Mouse (Mus musculus): ENCODE measurements around the gene Fbxw9. TPM values are rescaled to one million over a fixed set of nuclear protein-coding genes. Genes with fewer than 3 reads are reported as not detected.

Fbxw9 gene
- polyA plus RNA-seq, 1 experiment from 2014 or later, result 19.8 TPM

DNA sequence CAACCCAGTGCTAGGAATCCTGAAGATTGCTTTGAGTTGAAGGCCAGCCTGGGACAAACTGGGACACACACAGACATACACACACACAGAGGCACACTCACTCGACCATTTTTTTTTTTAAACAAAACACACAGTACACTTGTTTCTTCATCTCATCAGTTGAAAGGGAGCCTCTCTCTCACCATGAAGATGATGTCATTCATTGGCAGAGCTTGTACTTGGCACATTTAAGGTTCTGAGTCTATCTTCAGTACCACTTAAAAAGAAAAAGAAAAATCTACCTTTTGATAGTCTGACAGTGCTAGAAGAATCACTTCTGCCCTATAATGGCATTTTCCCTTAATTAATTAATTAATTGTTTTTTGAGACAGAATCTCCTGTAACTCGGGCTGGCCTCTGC lies 28.9 kb downstream of the Fbxw9 start:
- Histone ChIP-seq H3K36me3 (peaks cover 66% of the 10 kb centered on the region), H3K9ac (no peak overlapping the region), H3K27me3 (replicated peaks) (no peaks in the 10 kb centered on the region), H3K9me3 (no peaks in the 10 kb centered on the region), H3K4me2 (no peak overlapping the region), H3K4me3 (no peak overlapping the region), H3K4me1 (peaks cover 8% of the 10 kb centered on the region), H3K27ac (replicated peaks) (no peak overlapping the region)
- WGBS, result 57% methylated on average over 2 of the region's 2 CpGs
- no peak for ATAC-seq (ENCODE audit: extremely low read depth, insufficient number of reproducible peaks, low FRiP score, low TSS enrichment)

DNA sequence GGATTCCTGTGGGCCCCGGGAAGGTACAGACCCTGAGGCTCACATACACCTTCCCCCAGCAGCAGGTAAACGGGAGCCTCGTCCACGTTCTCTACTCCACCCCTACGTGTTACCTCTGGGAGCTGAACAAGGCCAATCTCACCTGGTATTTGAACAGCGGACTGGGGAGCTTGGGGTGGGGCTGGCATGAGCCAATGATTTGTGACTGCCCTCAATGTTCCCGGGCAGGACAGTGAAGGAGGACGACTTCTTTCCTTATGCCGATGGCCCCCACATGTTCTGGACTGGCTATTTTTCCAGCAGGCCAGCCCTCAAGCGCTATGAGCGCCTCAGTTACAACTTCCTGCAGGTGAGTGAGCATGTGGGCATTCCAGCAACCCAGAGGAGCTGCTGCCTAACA lies 31.0 kb downstream of the Fbxw9 start:
- no peaks in the 10 kb centered on the region for H3K4me1 ChIP-seq
- no peak overlapping the region for H3K4me3 ChIP-seq
- H3K9me3 ChIP-seq, result no peaks in the 10 kb centered on the region
- no peak for ATAC-seq (ENCODE audit: extremely low read depth, insufficient number of reproducible peaks, low FRiP score, low TSS enrichment)
- H3K9ac ChIP-seq, result no peak overlapping the region
- peaks cover 79% of the 10 kb centered on the region for H3K36me3 ChIP-seq
- WGBS, result 86% methylated on average over 11 of the region's 11 CpGs
- no peak overlapping the region for H3K4me2 ChIP-seq
- H3K27ac ChIP-seq (replicated peaks), result no peak overlapping the region
- no peaks in the 10 kb centered on the region for H3K27me3 ChIP-seq (replicated peaks)

DNA sequence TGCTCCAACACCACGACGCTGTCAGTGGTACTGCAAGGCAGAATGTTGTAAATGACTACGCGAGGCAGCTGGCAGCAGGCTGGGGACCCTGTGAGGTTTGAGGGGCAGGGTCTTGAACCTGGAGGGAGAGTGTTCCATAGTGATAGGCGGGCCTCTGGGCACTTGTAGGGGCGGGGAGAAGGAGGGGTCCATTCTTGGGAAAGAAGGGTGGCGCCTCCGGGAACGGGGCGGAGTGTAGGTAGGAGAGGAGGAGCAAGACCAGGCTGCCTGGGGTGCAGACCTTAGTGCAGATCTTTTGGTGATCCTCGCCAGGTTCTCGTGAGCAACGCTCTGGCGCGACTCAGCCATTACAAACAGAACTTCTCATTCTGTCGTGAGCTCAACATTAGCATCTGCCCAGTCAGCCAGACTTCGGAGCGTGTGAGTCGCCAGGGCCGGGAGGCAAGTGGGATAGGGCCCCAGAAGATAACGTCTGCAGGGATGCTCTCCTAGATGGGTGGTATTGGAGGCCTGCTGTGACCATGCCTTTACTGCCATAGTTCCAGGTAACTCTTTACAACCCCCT lies 31.8 kb downstream of the Fbxw9 start:
- Histone ChIP-seq H3K36me3 (peaks cover 79% of the 10 kb centered on the region), H3K4me1 (no peaks in the 10 kb centered on the region), H3K27ac (replicated peaks) (no peak overlapping the region), H3K4me2 (no peak overlapping the region), H3K27me3 (replicated peaks) (no peaks in the 10 kb centered on the region), H3K9ac (no peak overlapping the region), H3K9me3 (no peaks in the 10 kb centered on the region), H3K4me3 (no peak overlapping the region)
- no peak for ATAC-seq (ENCODE audit: extremely low read depth, insufficient number of reproducible peaks, low FRiP score, low TSS enrichment)
- 27% methylated on average over 21 of the region's 21 CpGs for WGBS

DNA sequence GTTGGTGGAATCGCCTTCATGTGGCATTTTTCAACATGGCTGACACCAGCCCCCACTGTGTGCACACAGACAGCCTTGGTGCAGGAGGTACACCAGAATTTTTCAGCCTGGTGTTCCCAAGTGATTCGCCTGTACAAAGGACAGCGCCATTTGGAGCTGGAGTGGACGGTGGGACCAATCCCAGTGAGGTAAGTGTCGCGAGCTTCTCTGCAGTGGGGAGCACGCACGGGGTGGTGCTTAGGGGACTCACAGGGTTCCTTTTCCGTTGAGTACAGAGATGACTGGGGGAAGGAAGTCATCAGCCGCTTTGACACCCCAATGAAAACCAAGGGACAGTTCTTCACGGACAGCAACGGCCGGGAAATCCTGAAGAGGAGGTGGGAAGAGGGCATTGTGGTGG lies 35.2 kb downstream of the Fbxw9 start:
- Histone ChIP-seq H3K9ac (no peak overlapping the region), H3K27ac (replicated peaks) (no peak overlapping the region), H3K4me1 (no peaks in the 10 kb centered on the region), H3K4me3 (no peak overlapping the region), H3K27me3 (replicated peaks) (no peaks in the 10 kb centered on the region), H3K4me2 (no peak overlapping the region), H3K36me3 (peaks cover 86% of the 10 kb centered on the region), H3K9me3 (no peaks in the 10 kb centered on the region)
- 82% methylated on average over 13 of the region's 13 CpGs for WGBS
- no peak for ATAC-seq (ENCODE audit: extremely low read depth, insufficient number of reproducible peaks, low FRiP score, low TSS enrichment)

DNA sequence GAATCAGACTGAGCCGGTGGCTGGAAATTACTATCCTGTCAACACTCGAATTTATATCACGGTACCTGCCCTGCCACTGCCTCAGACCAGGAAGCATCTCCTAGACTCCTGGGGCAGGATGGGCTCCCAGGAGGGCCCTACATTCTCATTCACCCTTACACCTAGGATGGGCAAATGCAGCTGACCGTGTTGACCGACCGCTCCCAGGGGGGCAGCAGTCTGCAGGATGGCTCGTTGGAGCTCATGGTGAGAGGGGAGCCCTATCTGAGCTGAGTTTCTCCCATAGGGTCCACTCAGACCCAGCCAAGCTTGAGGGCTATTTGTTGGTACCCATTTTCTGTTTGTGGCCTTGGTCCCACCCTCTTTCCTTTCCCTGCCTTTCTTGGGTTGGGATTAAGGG lies 35.7 kb downstream of the Fbxw9 start:
- Histone ChIP-seq H3K9ac (no peak overlapping the region), H3K9me3 (no peaks in the 10 kb centered on the region), H3K36me3 (peaks cover 86% of the 10 kb centered on the region), H3K4me1 (no peaks in the 10 kb centered on the region), H3K4me3 (no peak overlapping the region), H3K4me2 (no peak overlapping the region), H3K27ac (replicated peaks) (no peak overlapping the region), H3K27me3 (replicated peaks) (no peaks in the 10 kb centered on the region)
- 88% methylated on average over 7 of the region's 7 CpGs for WGBS
- ATAC-seq (ENCODE audit: extremely low read depth, insufficient number of reproducible peaks, low FRiP score, low TSS enrichment), result no peak

DNA sequence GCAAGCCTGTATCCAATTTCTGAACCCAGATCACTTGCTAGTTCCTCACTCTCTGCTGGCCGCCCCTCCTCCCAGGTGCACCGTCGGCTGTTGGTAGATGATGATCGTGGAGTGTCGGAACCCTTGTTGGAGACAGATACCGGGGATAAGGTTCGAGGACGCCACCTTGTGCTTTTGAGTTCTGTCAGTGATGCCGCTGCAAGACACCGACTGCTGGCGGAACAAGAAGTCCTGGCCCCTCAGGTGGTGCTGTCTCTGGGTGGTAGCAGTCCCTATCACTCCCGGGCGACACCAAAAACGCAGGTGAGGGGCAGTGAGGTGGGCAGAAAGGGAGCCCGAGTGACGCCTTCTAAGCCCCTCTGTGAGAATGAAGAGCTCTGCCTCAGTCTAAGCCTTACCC lies 36.3 kb downstream of the Fbxw9 start:
- Histone ChIP-seq H3K27me3 (replicated peaks) (no peaks in the 10 kb centered on the region), H3K9ac (no peak overlapping the region), H3K36me3 (peaks cover 80% of the 10 kb centered on the region), H3K4me3 (no peak overlapping the region), H3K4me1 (no peaks in the 10 kb centered on the region), H3K4me2 (no peak overlapping the region), H3K27ac (replicated peaks) (no peak overlapping the region), H3K9me3 (no peaks in the 10 kb centered on the region)
- WGBS, result 86% methylated on average over 16 of the region's 16 CpGs
- no peak for ATAC-seq (ENCODE audit: extremely low read depth, insufficient number of reproducible peaks, low FRiP score, low TSS enrichment)

DNA sequence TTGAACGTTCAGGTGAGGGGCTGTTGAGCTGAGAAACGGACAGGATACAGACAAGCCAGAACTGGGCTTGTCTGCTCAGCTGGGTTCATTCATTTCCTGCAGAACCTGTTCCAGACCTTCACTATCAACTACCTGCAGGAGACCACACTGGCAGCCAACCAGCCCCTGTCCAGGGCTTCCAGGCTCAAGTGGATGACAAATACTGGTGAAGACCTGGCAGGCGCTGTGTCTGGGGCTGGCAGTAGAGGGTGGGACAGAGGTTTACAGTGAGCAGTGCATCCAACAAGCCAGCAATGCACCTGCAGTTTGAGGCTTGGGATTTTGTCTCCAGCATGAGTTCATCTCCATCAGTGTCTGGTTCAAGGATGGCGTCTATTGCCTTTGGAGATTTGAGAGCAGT lies 37.0 kb downstream of the Fbxw9 start:
- H3K27me3 ChIP-seq (replicated peaks), result no peaks in the 10 kb centered on the region
- no peak overlapping the region for H3K27ac ChIP-seq (replicated peaks)
- peaks cover 74% of the 10 kb centered on the region for H3K36me3 ChIP-seq
- no peak overlapping the region for H3K4me2 ChIP-seq
- H3K4me3 ChIP-seq, result no peak overlapping the region
- H3K4me1 ChIP-seq, result no peaks in the 10 kb centered on the region
- WGBS, result 79% methylated on average over 4 of the region's 4 CpGs
- H3K9ac ChIP-seq, result no peak overlapping the region
- no peak for ATAC-seq (ENCODE audit: extremely low read depth, insufficient number of reproducible peaks, low FRiP score, low TSS enrichment)
- H3K9me3 ChIP-seq, result no peaks in the 10 kb centered on the region

DNA sequence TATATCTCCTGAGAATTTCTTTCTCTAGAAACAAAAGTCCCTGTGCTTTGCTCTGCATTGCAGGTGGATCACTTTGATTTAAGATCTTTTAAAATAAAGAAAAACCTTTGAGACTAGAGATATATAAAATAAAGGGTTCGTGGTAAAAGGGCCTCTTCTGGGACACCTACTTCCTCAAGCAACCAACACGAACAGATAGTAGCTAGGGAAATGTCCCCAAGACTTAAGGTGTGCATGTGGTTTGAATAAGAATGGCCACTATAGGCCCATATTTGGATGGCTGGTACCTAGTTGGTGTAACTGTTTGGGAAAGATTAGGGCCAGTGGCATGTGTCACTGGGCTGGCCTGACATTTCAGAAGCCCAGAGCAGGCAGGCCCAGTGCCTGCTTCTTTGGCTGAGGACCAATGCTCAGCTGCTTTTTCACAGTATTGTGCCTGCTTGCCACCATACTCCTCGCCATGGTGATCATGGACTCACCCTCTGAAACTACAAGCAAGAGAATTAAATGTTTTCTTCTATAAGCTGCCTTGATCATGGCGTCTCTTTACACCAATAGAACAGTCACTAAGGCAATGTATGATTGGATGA lies 40.3 kb downstream of the Fbxw9 start:
- WGBS, result 72% methylated on average over 4 of the region's 4 CpGs
- H3K9ac ChIP-seq, result no peak overlapping the region
- H3K4me2 ChIP-seq, result no peak overlapping the region
- H3K9me3 ChIP-seq, result no peaks in the 10 kb centered on the region
- H3K27me3 ChIP-seq (replicated peaks), result no peaks in the 10 kb centered on the region
- no peak for ATAC-seq (ENCODE audit: extremely low read depth, insufficient number of reproducible peaks, low FRiP score, low TSS enrichment)
- H3K27ac ChIP-seq (replicated peaks), result no peak overlapping the region
- H3K36me3 ChIP-seq, result peaks cover 46% of the 10 kb centered on the region
- H3K4me1 ChIP-seq, result no peaks in the 10 kb centered on the region
- H3K4me3 ChIP-seq, result no peak overlapping the region

DNA sequence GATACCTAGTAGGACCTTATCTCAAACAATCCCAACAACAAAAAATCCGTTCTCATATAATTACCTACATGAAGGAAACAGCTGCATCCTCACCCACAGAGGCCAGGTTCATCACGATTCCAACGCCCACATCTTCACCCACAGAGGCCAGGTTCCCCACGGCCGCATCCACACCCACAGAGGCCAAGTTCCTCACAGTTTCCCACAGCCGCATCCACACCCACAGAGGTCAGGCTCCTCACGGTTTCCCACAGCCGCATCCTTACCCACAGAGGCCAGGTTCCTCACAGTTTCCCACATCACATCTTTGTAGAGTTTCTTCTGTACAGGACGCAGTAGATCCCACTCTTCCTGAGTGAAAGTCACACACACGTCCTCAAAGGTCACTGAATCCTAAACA lies 53.4 kb downstream of the Fbxw9 start:
- no peak for ATAC-seq (ENCODE audit: extremely low read depth, insufficient number of reproducible peaks, low FRiP score, low TSS enrichment)
- 89% methylated on average over 10 of the region's 10 CpGs for WGBS
- H3K4me3 ChIP-seq, result no peak overlapping the region

DNA sequence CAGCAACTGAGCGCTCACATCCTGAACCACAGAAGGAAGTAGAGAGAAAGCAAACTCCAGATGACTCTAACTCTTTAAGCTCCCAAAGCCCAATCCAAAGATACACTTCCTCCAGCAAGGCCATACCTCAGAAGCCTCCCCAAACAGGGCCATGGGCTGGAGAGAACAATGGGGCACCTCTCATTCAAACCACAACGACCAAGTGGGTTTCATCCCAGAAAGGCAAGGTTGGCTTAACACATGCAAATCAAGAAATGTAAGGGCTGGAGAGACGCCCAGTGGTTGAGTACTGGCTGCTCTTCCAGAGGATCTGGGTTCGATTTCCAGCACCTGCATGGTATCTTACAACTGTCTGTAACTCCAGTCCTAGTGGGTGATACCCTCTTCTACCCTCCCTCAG lies 55.6 kb downstream of the Fbxw9 start:
- no peak for ATAC-seq (ENCODE audit: extremely low read depth, insufficient number of reproducible peaks, low FRiP score, low TSS enrichment)
- 72% methylated on average over 4 of the region's 4 CpGs for WGBS
- Histone ChIP-seq H3K4me1 (0 out of 2 replicates have a peak, but pooled peaks cover 4% of the 10 kb centered on the region), H3K9ac (no peak overlapping the region), H3K27ac (replicated peaks) (no peak overlapping the region), H3K9me3 (no peaks in the 10 kb centered on the region), H3K4me3 (no peak overlapping the region), H3K36me3 (peaks cover 27% of the 10 kb centered on the region), H3K27me3 (replicated peaks) (no peaks in the 10 kb centered on the region), H3K4me2 (no peak overlapping the region)

More for the DNA sequence above, 53.4 kb downstream of the Fbxw9 start:
- H3K27ac ChIP-seq (replicated peaks), result no peak overlapping the region
- H3K4me2 ChIP-seq, result no peak overlapping the region
- no peaks in the 10 kb centered on the region for H3K4me1 ChIP-seq
- peaks cover 44% of the 10 kb centered on the region for H3K36me3 ChIP-seq
- no peak overlapping the region for H3K9ac ChIP-seq
- H3K27me3 ChIP-seq (replicated peaks), result no peaks in the 10 kb centered on the region
- 0 out of 2 replicates have a peak, but pooled peaks cover 3% of the 10 kb centered on the region for H3K9me3 ChIP-seq
